ENCODE assay signal across 10 mouse cellular contexts in the genomic region with DNA sequence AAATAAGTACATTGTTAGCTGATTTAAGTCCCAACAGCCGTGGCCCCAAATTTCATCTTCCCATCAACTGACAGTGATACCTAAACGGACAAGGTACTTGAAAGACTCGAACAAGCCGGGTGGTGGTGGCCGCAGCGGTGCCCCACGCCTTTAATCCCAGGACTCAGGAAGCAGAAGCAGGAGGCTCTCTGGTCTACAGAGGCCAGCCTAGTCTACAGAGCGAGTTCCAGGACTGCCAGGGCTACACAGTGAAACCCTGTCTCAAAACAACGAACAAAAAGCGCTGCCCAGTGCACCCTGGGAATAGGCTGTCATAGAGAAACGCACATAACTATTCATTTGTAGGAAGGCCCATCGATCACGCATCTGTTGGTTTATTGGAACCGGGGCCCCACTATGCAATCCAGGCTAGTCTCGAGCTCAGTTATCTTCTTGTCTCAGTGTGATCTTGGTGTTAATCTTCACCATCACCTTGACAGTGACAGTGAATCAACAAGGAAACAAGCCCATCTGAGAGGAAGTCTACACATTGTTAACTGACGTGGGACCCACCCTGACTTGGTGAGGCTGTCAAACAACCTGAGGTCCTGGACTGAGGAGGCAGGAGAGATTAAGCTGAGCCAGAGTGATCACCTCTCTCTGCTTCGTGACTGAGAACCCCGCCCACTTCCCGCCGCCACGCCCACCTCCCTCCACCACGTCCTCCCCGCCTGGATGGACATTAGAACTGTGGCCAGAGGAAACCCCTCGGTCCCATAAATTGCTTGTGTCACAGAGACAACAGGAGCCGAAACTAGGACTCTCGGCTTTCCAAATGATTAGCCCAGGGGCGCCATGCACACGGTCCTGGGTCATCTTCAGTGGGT. TPM values are rescaled to one million over a fixed set of nuclear protein-coding genes. Genes with fewer than 3 reads are reported as not detected.
A peak's percentile ranks its signal among the peaks of the same experiment; 100 is the strongest.
DNase-seq lines count a peak whose midpoint lies in the region; ATAC-seq and TF ChIP-seq lines count a peak whose summit lies in the region.
"Had no signal": no experiment of that assay in that cellular context is flagged by ENCODE, and none has a peak within 500 bp of the region (broad histone marks: within the 10 kb centered on the region; RNA-seq: fewer than 3 reads in every experiment).

No protein-coding gene starts in this region.

- no peak overlapping the region for H3K4me2 ChIP-seq in hindbrain, embryonic 13.5 days
- H3K4me2 ChIP-seq in CH12.LX (ENCODE audit: insufficient read depth, low read depth, poor library complexity, severe bottlenecking) = peak overlapping the region; percentile 52
- no peak overlapping the region for H3K4me2 ChIP-seq in forebrain, embryonic 14.5 days (ENCODE audit: low read length)

- WGBS in hindbrain, embryonic 13.5 days = 46% methylated on average over 28 of the region's 28 CpGs
- 51% methylated on average over 28 of the region's 28 CpGs for WGBS in hindbrain, embryonic 10.5 days
- WGBS in forebrain, embryonic 14.5 days = 49% methylated on average over 28 of the region's 28 CpGs

- H3K9ac ChIP-seq in hindbrain, embryonic 13.5 days = peak overlapping the region; percentile 56
- H3K9ac ChIP-seq in CH12.LX (ENCODE audit: insufficient read depth, low read depth) = peak overlapping the region; percentile 22; the same call in 1 of the 2 replicates
- 0 out of 2 replicates have a peak overlapping the region, but pooled peaks have one; percentile 7 for H3K9ac ChIP-seq in forebrain, embryonic 14.5 days (ENCODE audit: low read length)
- H3K9ac ChIP-seq: heart, embryonic 15.5 days had no signal

- no peak for TF ChIP-seq POLR2A in CH12.LX (IDR thresholded peaks at IDR 0.05; ENCODE audit: low read depth, low read length)

- DNase-seq in hindbrain, embryonic 10.5 days (ENCODE audit: low spot score) = no peak
- no peak for DNase-seq in CH12.LX (ENCODE audit: extremely low read depth)
- DNase-seq in forebrain, embryonic 14.5 days (ENCODE audit: low spot score) = no peak
- DNase-seq in urinary bladder, postnatal 14 days (ENCODE audit: low spot score) = no peak
- DNase-seq in spleen, adult 18-20 months = no peak
- DNase-seq in lung, postnatal 4 days = no peak

- peaks cover 26% of the 10 kb centered on the region for H3K4me1 ChIP-seq in hindbrain, embryonic 13.5 days (replicated peaks)
- H3K4me1 ChIP-seq in hindbrain, embryonic 10.5 days (replicated peaks) = peaks cover 42% of the 10 kb centered on the region
- peaks cover 12 to 37% of the 10 kb centered on the region in 2 experiments for H3K4me1 ChIP-seq in CH12.LX (ENCODE audit: control insufficient read depth in 1 of 2, insufficient read depth in 2 of 2)
- peaks cover 6% of the 10 kb centered on the region for H3K4me1 ChIP-seq in forebrain, embryonic 14.5 days (ENCODE audit: control insufficient read depth, insufficient read depth, low read length)

- in situ Hi-C loops in CH12.LX (cut with MboI; ENCODE audit: low pct_ligation_motif_present, low pct_unique_long_range_greater_than_20kb, low sequenced_read_pairs) = loop anchor here (5.0 kb wide), 1 partner anchor 42 kb away; no protein-coding TSS in a partner anchor

- no peaks in the 10 kb centered on the region for H3K79me2 ChIP-seq in CH12.LX (replicated peaks; ENCODE audit: control insufficient read depth, extremely low read depth, insufficient read depth, poor library complexity, severe bottlenecking)

- no peak; a peak in 1 of 4 replicates for TF ChIP-seq CTCF in CH12.LX (conservative IDR thresholded peaks at IDR 0.05 in 1 of 2, IDR thresholded peaks at IDR 0.05 in 1 of 2; ENCODE audit: low read depth in 2 of 2, low read length in 2 of 2)

- peaks cover 10% of the 10 kb centered on the region for H3K27me3 ChIP-seq in hindbrain, embryonic 13.5 days
- H3K27me3 ChIP-seq in hindbrain, embryonic 10.5 days (ENCODE audit: insufficient read depth, poor library complexity, severe bottlenecking) = peaks cover 16% of the 10 kb centered on the region; the same call in 1 of the 2 replicates
- peaks cover 60% of the 10 kb centered on the region for H3K27me3 ChIP-seq in CH12.LX (replicated peaks)
- H3K27me3 ChIP-seq in forebrain, embryonic 14.5 days (replicated peaks; ENCODE audit: control insufficient read depth, insufficient read depth, low read length) = no peaks in the 10 kb centered on the region

- H3K4me3 ChIP-seq in hindbrain, embryonic 13.5 days = no peak overlapping the region
- H3K4me3 ChIP-seq in hindbrain, embryonic 10.5 days = no peak overlapping the region
- H3K4me3 ChIP-seq in CH12.LX (replicated peaks in 1 of 3; ENCODE audit: low read depth in 2 of 3, low read length in 2 of 3, poor library complexity in 1 of 3) = no peak overlapping the region
- H3K4me3 ChIP-seq in forebrain, embryonic 14.5 days (ENCODE audit: low read depth, low read length) = no peak overlapping the region
- H3K4me3 ChIP-seq: heart, embryonic 15.5 days had no signal

- TF ChIP-seq EP300 in CH12.LX (IDR thresholded peaks at IDR 0.05; ENCODE audit: low read length) = no peak

- dilution Hi-C loops in CH12.LX (cut with MboI; ENCODE audit: extremely low pct_ligation_motif_present, extremely low pct_unique_long_range_greater_than_20kb, low sequenced_read_pairs) = no loop called here

- H3K27ac ChIP-seq in hindbrain, embryonic 13.5 days = no peak overlapping the region
- no peak overlapping the region for H3K27ac ChIP-seq in hindbrain, embryonic 10.5 days
- no peak overlapping the region for H3K27ac ChIP-seq in CH12.LX (ENCODE audit: insufficient read depth, low read depth)
- H3K27ac ChIP-seq in forebrain, embryonic 14.5 days (ENCODE audit: low read depth, low read length) = no peak overlapping the region
- H3K27ac ChIP-seq: heart, embryonic 15.5 days had no signal

- TF ChIP-seq RAD21 in CH12.LX (IDR thresholded peaks at IDR 0.05; ENCODE audit: low read depth, low read length) = no peak

- ATAC-seq in hindbrain, embryonic 13.5 days (ENCODE audit: low FRiP score) = no peak
- ATAC-seq in forebrain, embryonic 14.5 days = no peak; the same call in 1 of the 2 replicates
- ATAC-seq in megakaryocyte progenitor cell, adult 5-6 weeks (replicated peaks; ENCODE audit: poor library complexity) = peak; percentile 26; the same call in 1 of the 2 replicates

- H3K36me3 ChIP-seq in hindbrain, embryonic 13.5 days = no peaks in the 10 kb centered on the region
- no peaks in the 10 kb centered on the region for H3K36me3 ChIP-seq in hindbrain, embryonic 10.5 days
- H3K36me3 ChIP-seq in CH12.LX (replicated peaks in 1 of 2; ENCODE audit: control insufficient read depth in 1 of 2, insufficient read depth in 1 of 2, low read length in 1 of 2) = no peaks in the 10 kb centered on the region
- H3K36me3 ChIP-seq in forebrain, embryonic 14.5 days (ENCODE audit: control insufficient read depth, insufficient read depth, low read length) = no peaks in the 10 kb centered on the region
- H3K36me3 ChIP-seq: heart, embryonic 15.5 days had no signal

- H3K9me3 ChIP-seq in hindbrain, embryonic 13.5 days = no peaks in the 10 kb centered on the region
- no peaks in the 10 kb centered on the region for H3K9me3 ChIP-seq in hindbrain, embryonic 10.5 days
- H3K9me3 ChIP-seq in CH12.LX (replicated peaks; ENCODE audit: low read length) = peaks cover 3% of the 10 kb centered on the region
- no peaks in the 10 kb centered on the region for H3K9me3 ChIP-seq in forebrain, embryonic 14.5 days (replicated peaks; ENCODE audit: control insufficient read depth, low read length)
- H3K9me3 ChIP-seq: heart, embryonic 15.5 days had no signal

TF ChIP-seq in CH12.LX, 34 proteins besides CTCF, POLR2A, EP300 and RAD21 (continues in another document):
- 0 out of 2 replicates have a peak, but pooled peaks have one; percentile 10 for TF ChIP-seq SIN3A (IDR thresholded peaks at IDR 0.05; ENCODE audit: low read length)
- TF ChIP-seq ZC3H11A (IDR thresholded peaks at IDR 0.05; ENCODE audit: low read depth, low read length) = no peak

RNA-seq across cellular contexts. Expression of gene Gng7, which starts 14.3 kb away (rescaled TPM):
- polyA plus RNA-seq in hindbrain, embryonic 13.5 days (2015; fragmentation: Nextera tagmentation; extraction: Ambion mirVana) = 13.4 and 13.5 TPM in 2 replicates
- polyA plus RNA-seq in hindbrain, embryonic 10.5 days (2016; fragmentation: Nextera tagmentation; extraction: Ambion mirVana) = 7.1 and 8.6 TPM in 2 replicates
- total RNA-seq in CH12.LX (2012; rRNA removed) (0.46 and 0.47 TPM in 2 replicates), CH12.LX (2014; rRNA removed) (not detected in 2 replicates)
- polyA plus RNA-seq in CH12.LX (2012; ENCODE audit: insufficient read length, low read depth) = 0.24 and 0.68 TPM in 2 replicates
- polyA plus RNA-seq in forebrain, embryonic 14.5 days (2014; fragmentation: Nextera tagmentation; extraction: Ambion mirVana) = 15.3 and 20.8 TPM in 2 replicates
- 0.44 and 0.57 TPM in 2 replicates for total RNA-seq in megakaryocyte progenitor cell, adult 5-6 weeks (2015)
- 0.83 and 1.2 TPM in 2 replicates for total RNA-seq in megakaryocyte progenitor cell, adult 5-6 weeks (2017)

RNA-seq across cellular contexts. Expression of gene Diras1, which starts 25.0 kb away (rescaled TPM):
- polyA plus RNA-seq in hindbrain, embryonic 13.5 days (2015; fragmentation: Nextera tagmentation; extraction: Ambion mirVana) = 37.5 and 40.2 TPM in 2 replicates
- 4.6 and 9.8 TPM in 2 replicates for polyA plus RNA-seq in hindbrain, embryonic 10.5 days (2016; fragmentation: Nextera tagmentation; extraction: Ambion mirVana)
- total RNA-seq in CH12.LX (2012; rRNA removed) (not detected in 2 replicates), CH12.LX (2014; rRNA removed) (not detected in 2 replicates)
- polyA plus RNA-seq in CH12.LX (2012; ENCODE audit: insufficient read length, low read depth) = not detected in 2 replicates
- 19.0 and 21.0 TPM in 2 replicates for polyA plus RNA-seq in forebrain, embryonic 14.5 days (2014; fragmentation: Nextera tagmentation; extraction: Ambion mirVana)
- total RNA-seq in megakaryocyte progenitor cell, adult 5-6 weeks (2015) = not detected in 2 replicates
- total RNA-seq in megakaryocyte progenitor cell, adult 5-6 weeks (2017) = not detected in 2 replicates
- polyA plus RNA-seq: heart, embryonic 15.5 days; lung, adult 2 months had no signal

RNA-seq across cellular contexts. Expression of gene Slc39a3, which starts 36.8 kb away (rescaled TPM):
- polyA plus RNA-seq in hindbrain, embryonic 13.5 days (2015; fragmentation: Nextera tagmentation; extraction: Ambion mirVana) = 42.3 and 44.0 TPM in 2 replicates
- polyA plus RNA-seq in hindbrain, embryonic 10.5 days (2016; fragmentation: Nextera tagmentation; extraction: Ambion mirVana) = 16.9 and 26.7 TPM in 2 replicates
- total RNA-seq in CH12.LX (2012; rRNA removed) (6.3 and 7.2 TPM in 2 replicates), CH12.LX (2014; rRNA removed) (3.5 and 3.9 TPM in 2 replicates)
- 4.2 and 4.3 TPM in 2 replicates for polyA plus RNA-seq in CH12.LX (2012; ENCODE audit: insufficient read length, low read depth)
- 20.7 and 26.9 TPM in 2 replicates for polyA plus RNA-seq in forebrain, embryonic 14.5 days (2014; fragmentation: Nextera tagmentation; extraction: Ambion mirVana)
- total RNA-seq in megakaryocyte progenitor cell, adult 5-6 weeks (2015) = 1.9 and 2.3 TPM in 2 replicates
- total RNA-seq in megakaryocyte progenitor cell, adult 5-6 weeks (2017) = 4.2 and 5.0 TPM in 2 replicates

RNA-seq across cellular contexts. Expression of gene Sgta, which starts 59.6 kb away (rescaled TPM):
- polyA plus RNA-seq in hindbrain, embryonic 13.5 days (2015; fragmentation: Nextera tagmentation; extraction: Ambion mirVana) = 292 and 304 TPM in 2 replicates
- polyA plus RNA-seq in hindbrain, embryonic 10.5 days (2016; fragmentation: Nextera tagmentation; extraction: Ambion mirVana) = 276 and 320 TPM in 2 replicates
- 104 and 110 TPM in 2 replicates for total RNA-seq in CH12.LX (2012; rRNA removed)
- total RNA-seq in CH12.LX (2014; rRNA removed) = 61.1 and 67.6 TPM in 2 replicates
- polyA plus RNA-seq in CH12.LX (2012; ENCODE audit: insufficient read length, low read depth) = 118 and 123 TPM in 2 replicates
- 304 and 312 TPM in 2 replicates for polyA plus RNA-seq in forebrain, embryonic 14.5 days (2014; fragmentation: Nextera tagmentation; extraction: Ambion mirVana)
- 27.0 and 37.6 TPM in 2 replicates for total RNA-seq in megakaryocyte progenitor cell, adult 5-6 weeks (2015)
- 31.1 and 31.7 TPM in 2 replicates for total RNA-seq in megakaryocyte progenitor cell, adult 5-6 weeks (2017)
